Mouse (Mus musculus) adrenal gland, postnatal 10 days (tissue): ENCODE data around the gene Dennd1a. TPM values are rescaled to one million over a fixed set of nuclear protein-coding genes. Genes with fewer than 3 reads are reported as not detected.

Experiments used
- DNase-seq: peaks from one replicate; pipeline ENCODE4 v3.0.0; 2021; ENCODE audit warnings: mixed read lengths
- total RNA-seq, 2 experiments: library from RNA; stranded (reverse); gene quantifications; 2 replicates each; pipeline ENCODE4 v1.2.3; 2021

Gene Dennd1a
- total RNA-seq, 2 experiments from 2014 or later: 16.7 to 25.0 TPM

- peak; percentile 88 for DNase-seq
These were observed 471.5 kb downstream of the Dennd1a start for GRCm38 (mm10) chr2:37815676-37816075.

GRCm38 (mm10) chr2:37814820-37815361, 472.3 kb downstream of the Dennd1a start:
- no peak for DNase-seq

GRCm38 (mm10) chr2:37812401-37812800, 474.8 kb downstream of the Dennd1a start:
- no peak for DNase-seq

GRCm38 (mm10) chr2:37811682-37812081, 475.5 kb downstream of the Dennd1a start:
- peak; percentile 38 for DNase-seq

- peak; percentile 81 for DNase-seq
These were observed 484.5 kb downstream of the Dennd1a start for GRCm38 (mm10) chr2:37802610-37803212.

GRCm38 (mm10) chr2:37801687-37802086, 485.5 kb downstream of the Dennd1a start:
- no peak for DNase-seq

- DNase-seq: no peak
These were observed 488.1 kb downstream of the Dennd1a start for GRCm38 (mm10) chr2:37799137-37799536.

GRCm38 (mm10) chr2:37797046-37797445, 490.1 kb downstream of the Dennd1a start:
- no peak for DNase-seq

- no peak for DNase-seq
These were observed 491.2 kb downstream of the Dennd1a start for GRCm38 (mm10) chr2:37796021-37796420.

- peak; percentile 66 for DNase-seq
These were observed 495.9 kb downstream of the Dennd1a start for GRCm38 (mm10) chr2:37791340-37791739.

GRCm38 (mm10) chr2:37790738-37791137, 496.5 kb downstream of the Dennd1a start:
- DNase-seq: no peak

GRCm38 (mm10) chr2:37789995-37790394, 497.2 kb downstream of the Dennd1a start:
- DNase-seq: no peak

GRCm38 (mm10) chr2:37789029-37789428, 498.2 kb downstream of the Dennd1a start:
- no peak for DNase-seq

- DNase-seq: peak; percentile 45
These were observed 498.8 kb downstream of the Dennd1a start for GRCm38 (mm10) chr2:37788176-37788962.

- no peak for DNase-seq
These were observed 500.7 kb downstream of the Dennd1a start for GRCm38 (mm10) chr2:37786461-37786860.

GRCm38 (mm10) chr2:37784473-37784872, 502.7 kb downstream of the Dennd1a start:
- no peak for DNase-seq

GRCm38 (mm10) chr2:37782002-37782401, 505.2 kb downstream of the Dennd1a start:
- no peak for DNase-seq

- no peak for DNase-seq
These were observed 505.8 kb downstream of the Dennd1a start for GRCm38 (mm10) chr2:37781421-37781820.

- peak; percentile 72 for DNase-seq
These were observed 506.8 kb downstream of the Dennd1a start for GRCm38 (mm10) chr2:37780270-37780929.

GRCm38 (mm10) chr2:37777958-37778720, 509.1 kb downstream of the Dennd1a start:
- no peak for DNase-seq

- no peak for DNase-seq
These were observed 510.4 kb downstream of the Dennd1a start for GRCm38 (mm10) chr2:37776611-37777411.
